Mouse (Mus musculus): ENCODE measurements around the gene Lama4.

The Lama4 gene

DNA sequence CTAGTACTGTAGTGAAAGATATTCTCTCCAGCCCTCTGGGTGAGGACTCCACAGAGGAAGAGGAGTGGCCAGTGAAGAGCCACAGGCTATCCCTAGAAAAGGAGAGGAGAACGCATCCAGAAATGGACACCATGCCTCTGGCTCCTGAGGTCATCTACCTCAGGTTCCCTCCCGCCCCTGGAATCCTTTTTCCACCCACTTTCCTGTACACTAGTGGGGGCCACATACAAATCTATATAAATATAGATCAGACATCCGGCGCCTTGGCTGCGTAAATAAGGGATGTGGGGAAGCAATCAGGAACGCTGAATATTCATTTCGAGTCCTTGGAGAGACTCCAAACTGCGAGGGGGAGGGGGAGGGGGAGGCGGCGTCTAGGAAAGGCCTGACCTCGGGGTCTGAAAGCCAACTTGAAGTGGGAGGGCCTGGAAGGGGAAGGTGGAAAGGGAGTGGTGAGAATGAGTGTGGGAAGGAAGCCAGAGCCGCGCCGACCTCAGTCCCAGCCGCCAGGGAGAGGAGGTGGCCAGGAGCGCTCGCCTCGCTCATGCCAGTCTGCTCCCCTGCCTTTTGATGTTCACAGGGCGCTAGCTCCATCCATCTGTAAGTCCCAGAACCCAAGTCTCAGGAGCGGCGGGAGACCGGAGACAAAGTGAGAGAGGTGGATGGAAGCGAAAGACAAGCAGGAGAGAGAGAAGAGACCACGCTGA lies at the start of gene Lama4:
Gene Lama4, plus strand, starts transcription at position 441 of the 707 bp plus-strand sequence.
- peak; percentile 89 for DNase-seq (ENCODE audit: low spot score)

- no peak for DNase-seq (ENCODE audit: low spot score)
These were observed 49.2 kb upstream of the Lama4 start for GRCm38 (mm10) chr10:38916027-38916617.

GRCm38 (mm10) chr10:38928940-38929697 lies 36.2 kb upstream of the Lama4 start:
- DNase-seq (ENCODE audit: low spot score) = no peak

DNA sequence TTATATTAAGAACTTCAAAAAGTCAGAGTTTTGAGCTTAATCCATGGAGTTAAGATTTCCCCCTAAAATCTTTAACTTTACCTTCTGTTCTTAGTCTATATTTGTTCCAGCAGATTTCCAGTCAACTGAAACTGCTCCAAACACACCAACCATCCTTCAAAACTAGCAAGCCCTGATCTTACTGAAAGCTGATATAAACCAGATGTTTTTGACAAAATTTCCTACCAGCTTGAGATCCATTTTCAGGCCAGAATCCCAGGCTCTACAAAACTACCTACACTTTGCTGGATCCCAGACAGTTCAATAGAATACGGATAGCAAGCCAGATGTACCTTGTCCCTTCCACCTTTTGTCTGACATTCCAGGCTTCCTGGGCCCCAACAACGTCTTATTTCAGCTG lies 20.6 kb upstream of the Lama4 start:
- DNase-seq (ENCODE audit: low spot score) = peak; percentile 39

GRCm38 (mm10) chr10:38961920-38962319 lies 3.4 kb upstream of the Lama4 start:
- DNase-seq (ENCODE audit: low spot score) = no peak

DNA sequence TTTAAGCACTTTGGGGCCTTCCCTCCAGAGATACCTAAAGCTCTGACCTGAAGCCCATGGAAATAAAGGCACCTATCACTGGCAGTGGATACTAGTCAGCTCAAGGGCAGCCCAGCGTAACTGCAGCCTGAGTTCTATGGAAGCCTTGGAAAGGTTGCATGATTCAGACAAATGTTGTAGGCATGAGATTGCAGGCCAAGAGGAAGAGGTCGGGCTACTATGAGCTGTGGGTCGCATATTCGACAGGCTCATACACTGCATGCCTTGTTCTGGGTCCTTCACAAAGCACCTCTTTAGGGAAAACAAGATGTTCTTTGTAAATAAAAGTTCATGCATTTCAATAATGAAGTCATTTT lies 618 bp upstream of the Lama4 start:
- DNase-seq (ENCODE audit: low spot score) = peak; percentile 34

- DNase-seq (ENCODE audit: low spot score) = peak; percentile 67
These were observed 542 bp downstream of the Lama4 start for GRCm38 (mm10) chr10:38965857-38966256.

DNA sequence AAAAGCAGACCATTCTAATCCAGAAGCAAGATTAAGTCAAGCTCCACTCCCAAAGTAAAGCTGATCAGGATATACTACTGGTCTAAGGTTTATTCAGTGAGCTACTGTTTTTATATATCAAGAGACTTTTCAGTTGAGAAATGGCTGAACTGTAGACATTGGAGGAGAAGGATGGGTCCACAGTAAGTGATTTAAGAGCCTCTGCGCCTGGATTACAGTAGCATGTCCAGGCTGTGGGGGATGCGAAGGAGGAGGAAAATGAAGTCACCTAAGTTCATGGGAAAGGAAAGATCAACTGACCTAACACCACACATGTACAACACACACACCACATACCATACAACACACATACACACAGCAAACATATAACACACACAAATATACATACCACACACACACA lies 1.3 kb downstream of the Lama4 start:
- peak; percentile 40 for DNase-seq (ENCODE audit: low spot score)

GRCm38 (mm10) chr10:38968326-38969072 lies 3.2 kb downstream of the Lama4 start:
- DNase-seq (ENCODE audit: low spot score) = no peak

DNA sequence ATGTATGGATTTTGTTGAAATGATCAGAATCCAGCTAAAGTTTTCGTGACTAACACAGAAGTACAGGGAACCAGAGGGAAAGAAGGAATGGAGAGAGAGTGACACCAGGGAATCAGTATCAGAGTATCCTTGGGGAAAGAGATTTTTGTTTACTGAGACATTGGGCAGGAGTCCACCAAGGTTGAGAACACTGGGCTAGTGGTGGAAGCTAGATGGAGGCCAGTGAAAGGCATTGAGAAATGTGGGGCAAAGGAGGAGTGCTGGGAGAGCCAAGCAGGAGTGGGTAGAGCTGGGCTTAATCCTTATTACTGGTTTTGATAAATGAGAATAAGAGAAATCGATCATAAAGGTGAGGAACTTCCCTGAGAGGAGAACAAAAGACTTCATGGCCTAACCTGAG lies 4.2 kb downstream of the Lama4 start:
- DNase-seq (ENCODE audit: low spot score) = no peak

- no peak for DNase-seq (ENCODE audit: low spot score)
These were observed 4.7 kb downstream of the Lama4 start for GRCm38 (mm10) chr10:38969975-38970374.

DNA sequence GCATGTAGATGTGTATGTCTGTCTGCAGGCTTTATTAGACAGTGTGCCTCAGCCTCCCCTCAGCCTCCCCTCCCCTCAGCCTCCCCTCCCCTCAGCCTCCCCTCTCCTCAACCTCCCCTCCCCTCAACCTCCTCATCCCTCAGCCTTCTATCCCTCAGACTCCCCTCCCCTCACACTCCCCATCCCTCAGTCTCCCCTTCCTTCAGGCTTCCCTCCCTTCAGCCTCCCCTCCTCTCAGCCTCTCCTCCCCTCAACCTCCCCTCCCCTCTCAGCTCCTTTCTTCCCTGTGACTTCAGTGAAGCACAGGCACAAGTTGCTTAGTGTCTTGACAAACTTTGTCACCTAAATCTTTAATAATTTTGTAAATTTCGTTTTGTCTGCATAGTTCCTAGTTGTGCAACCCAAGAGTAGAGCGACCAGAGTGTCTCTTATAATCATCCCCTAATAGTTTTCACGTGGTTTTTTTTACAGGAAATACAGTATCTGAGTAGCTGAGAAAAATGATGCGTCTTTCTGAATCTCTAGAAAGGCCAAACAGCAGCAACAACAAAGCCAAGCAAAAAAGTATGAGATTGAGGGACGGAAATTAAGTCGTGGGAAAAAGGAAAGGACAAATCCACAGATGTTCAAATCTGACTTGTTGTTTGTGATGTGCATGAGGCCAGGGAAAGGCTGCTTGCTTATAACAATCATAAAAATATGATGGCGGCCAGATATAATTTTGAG lies 7.1 kb downstream of the Lama4 start:
- DNase-seq (ENCODE audit: low spot score) = no peak

- DNase-seq (ENCODE audit: low spot score) = no peak
These were observed 7.7 kb downstream of the Lama4 start for GRCm38 (mm10) chr10:38973016-38973415.

DNA sequence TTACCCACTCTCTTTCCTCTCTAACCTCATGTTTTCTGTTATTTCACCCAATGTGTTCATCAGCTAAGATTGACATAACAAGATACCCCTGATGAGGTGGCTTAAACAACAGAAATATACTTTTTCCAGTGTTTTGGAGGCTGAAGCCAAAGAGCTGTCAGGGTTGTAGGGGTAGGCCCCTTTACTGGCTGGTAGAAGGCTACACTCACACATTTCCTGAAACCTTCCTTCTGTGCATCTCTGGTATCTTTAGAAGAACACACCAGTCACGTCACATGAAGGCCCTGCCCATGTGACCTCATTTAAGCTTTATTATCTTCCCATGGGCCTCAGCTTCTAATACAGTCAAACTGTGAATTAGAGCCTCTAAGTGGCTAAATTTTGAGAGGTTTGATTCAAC lies 12.9 kb downstream of the Lama4 start:
- no peak for DNase-seq (ENCODE audit: low spot score)

DNA sequence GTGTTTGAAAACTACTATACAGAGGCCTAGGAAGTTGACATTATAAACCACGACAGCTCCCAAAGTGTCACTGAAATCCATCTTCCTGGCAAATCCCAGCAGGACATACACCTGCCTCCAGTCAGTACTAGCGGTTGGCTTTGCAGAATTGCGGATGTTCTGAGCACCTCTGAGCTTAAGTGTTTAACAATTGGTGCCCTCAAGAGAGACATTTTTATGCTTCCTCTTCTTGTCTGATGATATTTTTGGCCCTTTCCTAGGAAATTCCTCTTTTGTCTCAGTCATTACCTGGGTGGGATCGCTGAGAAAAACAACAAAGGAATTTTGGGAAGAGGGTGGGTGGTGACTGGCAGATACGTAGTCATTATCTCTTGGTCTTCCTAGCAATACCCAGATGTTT lies 14.4 kb downstream of the Lama4 start:
- DNase-seq (ENCODE audit: low spot score) = no peak

DNA sequence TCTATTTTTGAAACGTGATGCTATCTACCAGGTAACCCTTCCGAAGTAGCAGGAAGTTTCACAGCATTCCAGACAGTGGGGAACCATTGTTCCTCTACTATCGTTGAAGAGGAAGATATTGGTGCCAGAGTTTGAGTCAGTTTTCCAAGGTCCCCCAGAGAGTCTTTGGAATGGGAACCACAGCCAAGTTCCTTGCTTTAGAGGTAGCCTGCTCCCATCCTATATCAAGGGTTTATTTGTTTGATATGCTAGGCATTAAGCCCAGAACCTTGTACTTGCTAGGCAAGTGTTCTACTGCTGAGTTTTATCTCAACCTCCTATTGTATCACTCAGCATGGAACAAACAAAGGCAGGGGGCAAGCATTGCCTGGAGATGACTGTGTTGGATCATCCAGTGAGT lies 15.7 kb downstream of the Lama4 start:
- DNase-seq (ENCODE audit: low spot score) = no peak

DNA sequence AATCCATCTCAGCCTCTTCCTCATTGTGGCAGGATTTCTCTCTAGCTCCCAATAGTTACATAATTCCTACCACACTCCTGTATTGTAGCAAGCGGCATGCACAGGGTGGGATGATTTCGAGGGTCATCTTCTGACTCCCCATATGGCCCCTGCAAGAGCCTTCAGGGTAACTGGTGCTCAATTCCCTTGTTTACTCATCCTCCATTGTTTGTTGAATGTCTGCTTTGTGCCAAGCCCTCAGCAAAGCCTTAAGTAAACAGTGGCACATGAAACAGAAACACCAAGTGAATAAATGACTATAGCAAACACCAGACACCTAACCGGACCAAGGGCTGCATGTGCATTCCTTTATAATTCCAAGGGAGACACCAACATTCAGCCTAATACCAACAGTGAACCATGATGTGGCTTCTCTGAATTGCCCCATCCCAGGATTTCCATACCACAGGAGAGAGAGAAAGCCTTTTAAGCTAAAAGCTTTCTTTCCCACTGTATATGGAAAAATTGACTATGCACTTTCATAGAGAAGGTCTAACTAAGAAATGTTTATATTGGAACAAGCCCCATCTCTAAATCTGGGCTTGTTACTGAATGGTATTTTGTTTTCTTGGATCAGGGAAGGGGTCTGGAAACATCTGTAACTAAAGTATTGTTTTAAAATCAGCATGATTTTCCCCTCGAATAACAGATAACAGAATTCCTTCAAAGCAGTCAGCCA lies 19.2 kb downstream of the Lama4 start:
- no peak for DNase-seq (ENCODE audit: low spot score)

GRCm38 (mm10) chr10:38986053-38986452 lies 20.7 kb downstream of the Lama4 start:
- DNase-seq (ENCODE audit: low spot score) = no peak

- DNase-seq (ENCODE audit: low spot score) = no peak
These were observed 27.5 kb downstream of the Lama4 start for GRCm38 (mm10) chr10:38992827-38993226.

DNA sequence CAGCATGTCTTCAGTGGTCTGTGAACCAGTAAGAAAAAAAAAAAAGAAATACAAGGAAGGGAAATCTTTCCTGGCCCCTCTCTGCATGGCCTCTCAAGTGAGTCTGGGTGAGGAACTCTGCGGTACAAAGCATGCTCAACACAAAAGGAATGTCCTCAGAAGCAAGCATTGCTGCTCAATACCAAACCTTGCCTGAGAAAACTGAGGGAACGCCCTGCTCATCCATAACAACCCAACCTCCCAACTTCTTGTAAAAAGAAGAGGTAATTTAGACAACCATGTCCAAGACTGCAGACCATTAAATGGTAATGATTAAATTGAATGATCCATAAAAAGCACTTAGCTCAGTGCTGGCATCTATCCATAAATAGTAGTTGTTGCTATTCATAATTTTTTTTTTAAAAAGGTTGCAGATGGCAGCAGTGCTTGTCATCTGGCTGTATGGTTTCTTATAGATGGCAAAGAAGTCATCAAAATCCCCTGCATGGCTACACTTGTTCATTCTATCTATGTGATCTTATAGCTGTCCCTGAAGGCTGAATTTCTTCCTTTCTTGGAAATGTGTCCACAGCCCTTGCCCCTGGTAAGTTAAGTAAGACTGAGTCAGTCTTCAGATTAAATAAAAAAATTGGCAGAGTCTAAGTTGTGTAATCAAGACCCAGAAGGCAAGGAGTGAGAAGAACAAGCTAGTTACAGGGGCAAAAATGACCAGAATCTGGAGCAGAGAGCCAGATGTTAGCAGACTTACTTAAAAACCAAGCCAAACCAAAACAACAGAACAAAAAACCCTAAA lies 28.5 kb downstream of the Lama4 start:
- DNase-seq (ENCODE audit: low spot score) = peak; percentile 63
